Mouse (Mus musculus) 416B (cell line): ENCODE measurements around the gene Adamts9.
A peak's percentile ranks its signal among the peaks of the same experiment; 100 is the strongest.

Experiments
- DNase-seq: peaks from one replicate; pipeline ENCODE4 v3.0.0; 2011; ENCODE audit warnings: low read depth

Adamts9 gene

GRCm38 (mm10) chr6:92860285-92860912, 82.9 kb downstream of the Adamts9 start:
- no peak for DNase-seq

GRCm38 (mm10) chr6:92858721-92859510, 84.4 kb downstream of the Adamts9 start:
- DNase-seq: no peak

- DNase-seq: no peak
These were observed 85.5 kb downstream of the Adamts9 start for GRCm38 (mm10) chr6:92857761-92858160.

- DNase-seq: no peak
These were observed 88.4 kb downstream of the Adamts9 start for GRCm38 (mm10) chr6:92854873-92855272.

- DNase-seq: no peak
These were observed 93.0 kb downstream of the Adamts9 start for GRCm38 (mm10) chr6:92850250-92850649.

- no peak for DNase-seq
These were observed 94.1 kb downstream of the Adamts9 start for GRCm38 (mm10) chr6:92849208-92849607.

- DNase-seq: no peak
These were observed 96.7 kb downstream of the Adamts9 start for GRCm38 (mm10) chr6:92846614-92847013.

- no peak for DNase-seq
These were observed 97.4 kb downstream of the Adamts9 start for GRCm38 (mm10) chr6:92845898-92846297.

GRCm38 (mm10) chr6:92843474-92843873, 99.8 kb downstream of the Adamts9 start:
- DNase-seq: no peak

- DNase-seq: no peak
These were observed 101.3 kb downstream of the Adamts9 start for GRCm38 (mm10) chr6:92842000-92842399.

- no peak for DNase-seq
These were observed 112.2 kb downstream of the Adamts9 start for GRCm38 (mm10) chr6:92831106-92831505.

GRCm38 (mm10) chr6:92829148-92829547, 114.1 kb downstream of the Adamts9 start:
- no peak for DNase-seq

GRCm38 (mm10) chr6:92827360-92827759, 115.9 kb downstream of the Adamts9 start:
- DNase-seq: no peak

- DNase-seq: peak; percentile 51
These were observed 116.7 kb downstream of the Adamts9 start for GRCm38 (mm10) chr6:92826561-92826960.

GRCm38 (mm10) chr6:92823991-92824390, 119.3 kb downstream of the Adamts9 start:
- DNase-seq: no peak

- DNase-seq: no peak
These were observed 121.3 kb downstream of the Adamts9 start for GRCm38 (mm10) chr6:92822006-92822405.

- no peak for DNase-seq
These were observed 121.7 kb downstream of the Adamts9 start for GRCm38 (mm10) chr6:92821606-92822005.

- DNase-seq: no peak
These were observed 125.6 kb downstream of the Adamts9 start for GRCm38 (mm10) chr6:92817661-92818060.

- DNase-seq: no peak
These were observed 127.0 kb downstream of the Adamts9 start, which contains the start of gene A730049H05Rik for GRCm38 (mm10) chr6:92816311-92816751. TSS of gene A730049H05Rik (plus strand) at chr6:92816478.

GRCm38 (mm10) chr6:92812702-92813370, 130.5 kb downstream of the Adamts9 start:
- no peak for DNase-seq

GRCm38 (mm10) chr6:92811566-92811965, 131.7 kb downstream of the Adamts9 start:
- DNase-seq: no peak

GRCm38 (mm10) chr6:92810628-92811027, 132.7 kb downstream of the Adamts9 start:
- no peak for DNase-seq

- DNase-seq: no peak
These were observed 133.5 kb downstream of the Adamts9 start for GRCm38 (mm10) chr6:92809818-92810217.
